Mouse (Mus musculus): ENCODE measurements around the gene Smyd4.

Smyd4 gene

DNA sequence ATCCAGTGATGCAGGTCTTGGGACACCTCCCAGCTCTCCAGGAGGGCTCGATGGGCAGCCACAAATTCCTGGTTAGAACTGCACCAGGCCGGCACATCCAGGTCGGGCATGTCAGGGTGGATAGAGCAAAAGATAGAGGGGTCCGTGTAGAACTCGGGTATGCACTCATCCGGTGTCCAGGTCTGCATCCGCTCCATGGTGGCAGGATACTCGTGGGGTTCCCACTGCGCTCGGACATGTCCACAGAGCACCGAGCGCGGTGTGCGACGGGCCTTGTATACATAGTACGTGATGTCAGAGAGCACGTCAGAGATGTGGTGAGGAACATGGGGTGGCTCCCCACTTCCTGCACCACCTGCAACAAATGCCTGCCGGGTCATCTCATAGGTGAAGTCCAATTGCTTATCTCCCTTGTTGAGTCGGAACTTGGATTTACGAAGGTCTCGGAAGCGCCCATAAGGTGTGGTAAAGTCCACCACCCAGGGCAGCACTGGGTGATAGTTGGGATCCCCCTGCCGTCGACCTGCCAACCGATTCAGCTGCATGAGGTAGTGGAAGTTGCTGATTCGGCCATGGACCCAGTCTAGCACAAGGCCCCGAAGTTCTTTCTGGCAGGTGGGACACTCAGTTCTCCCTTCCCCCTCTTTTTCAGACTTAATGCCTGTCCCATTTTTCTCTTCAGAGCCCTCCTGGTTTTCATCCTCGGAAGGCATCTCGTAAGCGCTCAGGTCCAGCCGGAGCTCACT, 104.8 kb downstream of the Smyd4 start:
- DNase-seq (ENCODE audit: low spot score) = no peak

GRCm38 (mm10) chr11:75453991-75454930, 106.0 kb downstream of the Smyd4 start, which contains the start of gene Wdr81:
TSS of gene Wdr81 (minus strand) at chr11:75454717.
- DNase-seq (ENCODE audit: low spot score) = peak; percentile 77
